Mouse (Mus musculus) brain, embryonic 14.5 days (tissue): Measurements from ENCODE around the gene Igsf9. TPM values are rescaled to one million over a fixed set of nuclear protein-coding genes. Genes with fewer than 3 reads are reported as not detected.

Source experiments
- DNase-seq: peaks from one replicate; pipeline ENCODE4 v3.0.0-alpha.2; 2011; ENCODE audit warnings: low read depth
- CTCF ChIP-seq: fragments of 200-500 bp; IDR thresholded peaks from 2 replicates; pipeline ENCODE4 v1.5.1; 2012; ENCODE audit warnings: inconsistent platforms, mild to moderate bottlenecking, moderate library complexity, borderline replicate concordance; ENCODE audit not compliant: insufficient read depth, insufficient read length; ENCODE audit errors: extremely low read depth
- POLR2A ChIP-seq: fragments of 200-500 bp; IDR thresholded peaks from 2 replicates; pipeline ENCODE4 v1.6.1; 2012; ENCODE audit warnings: mild to moderate bottlenecking, inconsistent platforms, borderline replicate concordance; ENCODE audit not compliant: poor library complexity, insufficient read depth, insufficient read length, severe bottlenecking; ENCODE audit errors: extremely low read depth
- polyA plus RNA-seq: library from polyadenylated mRNA; depleted of rRNA; stranded (reverse); fragments of >200 nt; gene quantifications from 2 replicates; pipeline ENCODE4 v1.2.3, GENCODE M21; 2012; rRNA removed

The Igsf9 gene
- polyA plus RNA-seq, 1 experiment, result 129 TPM

- DNase-seq, result no peak
- no peak for TF ChIP-seq CTCF
- TF ChIP-seq POLR2A, result no peak
Observed at GRCm38 (mm10) chr1:172526380-172527081, 44.9 kb downstream of the Igsf9 start.

GRCm38 (mm10) chr1:172527431-172527830 is 45.8 kb downstream of the Igsf9 start:
- TF ChIP-seq CTCF, result no peak
- TF ChIP-seq POLR2A, result no peak
- no peak for DNase-seq

GRCm38 (mm10) chr1:172528701-172529100 is 47.1 kb downstream of the Igsf9 start:
- peak; percentile 92 for DNase-seq
- TF ChIP-seq POLR2A (no peak), CTCF (peak; percentile 94)

GRCm38 (mm10) chr1:172530544-172531220 is 49.1 kb downstream of the Igsf9 start:
- peak; percentile 54 for DNase-seq
- TF ChIP-seq CTCF (no peak), POLR2A (no peak)

GRCm38 (mm10) chr1:172532551-172532950 is 51.0 kb downstream of the Igsf9 start:
- DNase-seq, result peak; percentile 76
- no peak for TF ChIP-seq CTCF
- TF ChIP-seq POLR2A, result no peak

GRCm38 (mm10) chr1:172535116-172535515 is 53.5 kb downstream of the Igsf9 start:
- no peak for DNase-seq
- TF ChIP-seq POLR2A (no peak), CTCF (no peak)

- TF ChIP-seq CTCF (no peak), POLR2A (no peak)
- peak; percentile 55 for DNase-seq
Observed at GRCm38 (mm10) chr1:172539827-172540226, 58.2 kb downstream of the Igsf9 start.

GRCm38 (mm10) chr1:172540283-172540820 is 58.8 kb downstream of the Igsf9 start:
- DNase-seq, result peak; percentile 44
- TF ChIP-seq CTCF, result no peak
- TF ChIP-seq POLR2A, result no peak

GRCm38 (mm10) chr1:172546062-172546461 is 64.5 kb downstream of the Igsf9 start:
- no peak for DNase-seq
- TF ChIP-seq POLR2A (no peak), CTCF (no peak)

Other genes starting within 250 kb of the Igsf9 start
- gene Atp1a4, start 223.4 kb upstream of the Igsf9 start, polyA plus RNA-seq, result 0.05 and 0.08 TPM in 2 replicates
- 110 and 207 TPM in 2 replicates for gene Igsf8, start 220.1 kb upstream of the Igsf9 start, polyA plus RNA-seq
- gene Atp1a2, start 183.7 kb upstream of the Igsf9 start, polyA plus RNA-seq, result 51.5 and 82.9 TPM in 2 replicates
- 6.9 and 8.0 TPM in 2 replicates for gene Kcnj9, start 152.5 kb upstream of the Igsf9 start, polyA plus RNA-seq
- gene Kcnj10, start 140.6 kb upstream of the Igsf9 start, polyA plus RNA-seq, result 3.2 and 5.9 TPM in 2 replicates
- gene Pigm, start 105.2 kb upstream of the Igsf9 start, polyA plus RNA-seq, result 9.4 and 9.8 TPM in 2 replicates
- 0.16 and 0.18 TPM in 2 replicates for gene Slamf9, start 6.4 kb upstream of the Igsf9 start, polyA plus RNA-seq
- 37.3 and 44.7 TPM in 2 replicates for gene Tagln2, start 18.3 kb downstream of the Igsf9 start, polyA plus RNA-seq
- gene Cfap45, start 39.0 kb downstream of the Igsf9 start, polyA plus RNA-seq, result 1.8 and 2.8 TPM in 2 replicates
- 0.19 and 0.21 TPM in 2 replicates for gene Vsig8, start 74.2 kb downstream of the Igsf9 start, polyA plus RNA-seq
- gene Slamf8, start 108.8 kb downstream of the Igsf9 start, polyA plus RNA-seq, result 0.06 and 0.08 TPM in 2 replicates
- gene Fcrl6, start 120.8 kb downstream of the Igsf9 start, polyA plus RNA-seq, result 0.12 and 0.21 TPM in 2 replicates
- gene Dusp23, start 151.2 kb downstream of the Igsf9 start, polyA plus RNA-seq, result 8.0 and 9.0 TPM in 2 replicates
- 0.04 TPM in 2 replicates for gene Crp, start 216.3 kb downstream of the Igsf9 start, polyA plus RNA-seq